Mouse (Mus musculus): ENCODE results near the gene Gnai2. TPM values are rescaled to one million over a fixed set of nuclear protein-coding genes. Genes with fewer than 3 reads are reported as not detected.

Gene Gnai2
- total and polyA plus RNA-seq, 3 experiments: 232 to 657 (median 375) TPM

DNA sequence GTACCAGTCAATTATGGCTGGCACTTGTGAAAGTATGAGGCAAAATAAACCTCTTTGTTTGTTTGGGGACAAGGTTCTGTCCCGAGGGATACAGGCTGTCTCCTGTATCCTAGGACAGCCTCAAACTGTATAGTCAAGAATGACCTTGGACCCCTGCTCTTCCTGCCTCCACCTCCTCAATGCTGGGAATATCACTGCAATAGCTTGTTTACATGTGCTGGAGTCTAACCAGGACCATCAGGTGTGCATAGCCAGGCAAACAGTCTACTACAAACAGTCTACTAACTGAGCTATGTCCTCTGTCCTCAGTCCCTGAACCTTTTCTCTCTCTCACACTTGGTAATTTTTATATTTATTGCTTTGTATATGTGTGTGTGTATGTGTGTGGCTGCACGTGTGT, 18.3 kb upstream of the Gnai2 start:
- no peak for DNase-seq (ENCODE audit: low spot score)
- no peak overlapping the region for H3K4me3 ChIP-seq (ENCODE audit: low read depth, low read length)
- peaks cover 4% of the 10 kb centered on the region for H3K4me1 ChIP-seq (ENCODE audit: insufficient read depth, low read depth, low read length)
- no peak for TF ChIP-seq GATA2 (IDR thresholded peaks at IDR 0.05; ENCODE audit: borderline replicate concordance, low read depth, low read length)
- TF ChIP-seq POLR2AphosphoS5 (IDR thresholded peaks at IDR 0.05; ENCODE audit: insufficient replicate concordance, low read depth, low read length): no peak
- TF ChIP-seq TAL1 (conservative IDR thresholded peaks at IDR 0.05; ENCODE audit: low read depth, low read length): no peak
- TF ChIP-seq CTCF (IDR thresholded peaks at IDR 0.05; ENCODE audit: low read depth, low read length): no peak
- H3K27me3 ChIP-seq (ENCODE audit: insufficient read depth, low read length): peaks cover 71% of the 10 kb centered on the region
- H3K9me3 ChIP-seq (replicated peaks): no peaks in the 10 kb centered on the region
- no peak for ATAC-seq (ENCODE audit: extremely low read depth, insufficient number of reproducible peaks, low FRiP score, poor library complexity, severe bottlenecking)
- H3K36me3 ChIP-seq (replicated peaks): no peaks in the 10 kb centered on the region

DNA sequence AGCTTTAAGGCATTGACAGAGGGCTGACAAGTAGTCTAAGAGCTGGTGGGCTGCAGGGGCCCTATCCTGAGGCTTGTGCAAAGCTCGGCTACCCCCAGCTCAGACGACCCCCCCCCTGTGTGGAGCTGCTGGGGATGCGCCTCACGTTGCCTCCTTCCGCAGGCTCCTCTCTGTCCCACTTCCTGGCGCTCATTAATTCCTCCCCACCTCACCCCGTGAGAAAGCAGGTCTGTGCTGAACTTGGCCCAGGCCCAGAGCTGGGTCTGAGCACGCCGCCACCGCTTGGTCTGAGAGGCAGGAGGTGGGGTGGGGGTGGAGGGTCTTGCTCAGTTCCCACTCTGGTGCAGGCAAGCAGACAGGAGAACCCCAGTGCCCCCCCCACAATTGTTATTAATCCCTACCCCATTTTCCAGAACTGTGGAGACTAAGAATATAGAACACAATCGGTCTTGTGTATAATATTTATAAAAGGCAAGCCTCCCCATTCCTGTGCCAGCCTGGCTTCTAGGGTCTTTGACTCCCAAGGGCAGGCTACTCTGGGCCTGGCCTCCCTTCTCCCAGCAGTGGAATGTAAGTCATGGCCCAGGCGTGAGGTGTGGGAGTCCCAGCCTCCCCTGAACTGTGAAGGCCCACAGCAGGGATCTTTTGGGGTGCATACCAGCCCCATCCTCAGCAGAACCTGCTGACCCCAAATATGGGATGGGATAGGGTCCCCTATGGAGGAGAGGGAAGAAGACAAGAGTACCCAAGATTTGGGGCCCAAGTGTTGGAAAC, 15.7 kb upstream of the Gnai2 start:
- TF ChIP-seq TAL1 (conservative IDR thresholded peaks at IDR 0.05; ENCODE audit: low read depth, low read length): no peak
- no peak for TF ChIP-seq GATA1 (IDR thresholded peaks at IDR 0.05; ENCODE audit: borderline replicate concordance, low read length)
- no peak for TF ChIP-seq CTCF (IDR thresholded peaks at IDR 0.05; ENCODE audit: low read depth, low read length)
- TF ChIP-seq GATA2 (IDR thresholded peaks at IDR 0.05; ENCODE audit: borderline replicate concordance, low read depth, low read length): no peak
- no peak for TF ChIP-seq POLR2AphosphoS5 (IDR thresholded peaks at IDR 0.05; ENCODE audit: insufficient replicate concordance, low read depth, low read length)
- DNase-seq (ENCODE audit: low spot score) (no peak), ATAC-seq (ENCODE audit: extremely low read depth, insufficient number of reproducible peaks, low FRiP score, poor library complexity, severe bottlenecking) (no peak)
- no peaks in the 10 kb centered on the region for H3K36me3 ChIP-seq (replicated peaks)
- H3K9me3 ChIP-seq (replicated peaks): no peaks in the 10 kb centered on the region
- H3K27me3 ChIP-seq (ENCODE audit: insufficient read depth, low read length): peaks cover 48% of the 10 kb centered on the region
- H3K4me3 ChIP-seq (ENCODE audit: low read depth, low read length): no peak overlapping the region
- peaks cover 4% of the 10 kb centered on the region for H3K4me1 ChIP-seq (ENCODE audit: insufficient read depth, low read depth, low read length)

DNA sequence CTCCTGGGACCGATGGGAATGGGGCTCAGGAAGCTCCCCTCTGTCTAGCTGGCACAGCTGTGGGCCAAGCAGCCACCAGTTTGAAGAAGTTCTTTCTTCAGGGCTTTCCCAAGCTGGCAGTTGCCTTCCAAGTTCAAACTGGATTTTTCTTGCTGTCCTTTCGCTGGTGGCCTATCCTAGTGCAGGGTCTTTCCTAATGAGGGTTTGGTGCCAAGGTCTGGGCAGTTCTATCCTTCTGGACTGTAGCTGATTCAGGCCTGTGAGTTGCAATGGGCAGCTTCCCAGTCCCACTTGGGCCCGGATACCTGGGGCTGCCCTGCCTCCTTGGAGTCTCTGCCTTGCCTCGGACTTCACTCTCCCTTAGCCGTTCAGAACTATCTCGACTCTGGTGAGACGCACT, 15.1 kb upstream of the Gnai2 start:
- Histone ChIP-seq H3K4me3 (ENCODE audit: low read depth, low read length) (no peak overlapping the region), H3K27me3 (ENCODE audit: insufficient read depth, low read length) (peaks cover 43% of the 10 kb centered on the region), H3K36me3 (replicated peaks) (no peaks in the 10 kb centered on the region), H3K9me3 (replicated peaks) (no peaks in the 10 kb centered on the region), H3K4me1 (ENCODE audit: insufficient read depth, low read depth, low read length) (peaks cover 7% of the 10 kb centered on the region)
- DNase-seq (ENCODE audit: low spot score): no peak
- no peak for TF ChIP-seq POLR2AphosphoS5 (IDR thresholded peaks at IDR 0.05; ENCODE audit: insufficient replicate concordance, low read depth, low read length)
- TF ChIP-seq GATA1 (IDR thresholded peaks at IDR 0.05; ENCODE audit: borderline replicate concordance, low read length): no peak
- no peak for TF ChIP-seq TAL1 (conservative IDR thresholded peaks at IDR 0.05; ENCODE audit: low read depth, low read length)
- TF ChIP-seq CTCF (IDR thresholded peaks at IDR 0.05; ENCODE audit: low read depth, low read length): no peak
- no peak for TF ChIP-seq GATA2 (IDR thresholded peaks at IDR 0.05; ENCODE audit: borderline replicate concordance, low read depth, low read length)
- no peak for ATAC-seq (ENCODE audit: extremely low read depth, insufficient number of reproducible peaks, low FRiP score, poor library complexity, severe bottlenecking)

DNA sequence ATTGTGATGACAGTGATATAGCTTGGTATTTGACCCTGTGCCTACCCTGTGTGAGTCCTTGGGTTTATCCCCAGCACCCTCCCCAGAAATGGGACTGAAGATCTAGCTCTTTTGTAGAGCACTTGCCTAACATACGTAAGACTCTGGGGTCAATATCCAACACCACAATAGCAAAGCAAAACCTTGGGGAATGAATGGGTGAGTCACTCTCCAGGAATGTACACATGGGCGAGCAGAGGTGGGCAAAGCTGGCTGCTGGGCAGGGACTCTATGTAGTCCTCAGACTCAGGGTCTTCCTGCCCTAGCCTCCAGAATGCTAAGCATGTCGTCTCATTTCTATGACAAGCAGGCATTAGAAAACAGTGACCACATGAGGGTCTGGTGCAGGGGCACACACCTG, 13.6 kb upstream of the Gnai2 start:
- no peaks in the 10 kb centered on the region for H3K9me3 ChIP-seq (replicated peaks)
- peaks cover 41% of the 10 kb centered on the region for H3K27me3 ChIP-seq (ENCODE audit: insufficient read depth, low read length)
- H3K4me3 ChIP-seq (ENCODE audit: low read depth, low read length): no peak overlapping the region
- ATAC-seq (ENCODE audit: extremely low read depth, insufficient number of reproducible peaks, low FRiP score, poor library complexity, severe bottlenecking) (no peak), DNase-seq (ENCODE audit: low spot score) (no peak)
- no peaks in the 10 kb centered on the region for H3K36me3 ChIP-seq (replicated peaks)
- no peak for TF ChIP-seq POLR2AphosphoS5 (IDR thresholded peaks at IDR 0.05; ENCODE audit: insufficient replicate concordance, low read depth, low read length)
- TF ChIP-seq GATA2 (IDR thresholded peaks at IDR 0.05; ENCODE audit: borderline replicate concordance, low read depth, low read length): no peak
- no peak for TF ChIP-seq TAL1 (conservative IDR thresholded peaks at IDR 0.05; ENCODE audit: low read depth, low read length)
- TF ChIP-seq CTCF (IDR thresholded peaks at IDR 0.05; ENCODE audit: low read depth, low read length): no peak
- TF ChIP-seq GATA1 (IDR thresholded peaks at IDR 0.05; ENCODE audit: borderline replicate concordance, low read length): no peak
- peaks cover 20% of the 10 kb centered on the region for H3K4me1 ChIP-seq (ENCODE audit: insufficient read depth, low read depth, low read length)

DNA sequence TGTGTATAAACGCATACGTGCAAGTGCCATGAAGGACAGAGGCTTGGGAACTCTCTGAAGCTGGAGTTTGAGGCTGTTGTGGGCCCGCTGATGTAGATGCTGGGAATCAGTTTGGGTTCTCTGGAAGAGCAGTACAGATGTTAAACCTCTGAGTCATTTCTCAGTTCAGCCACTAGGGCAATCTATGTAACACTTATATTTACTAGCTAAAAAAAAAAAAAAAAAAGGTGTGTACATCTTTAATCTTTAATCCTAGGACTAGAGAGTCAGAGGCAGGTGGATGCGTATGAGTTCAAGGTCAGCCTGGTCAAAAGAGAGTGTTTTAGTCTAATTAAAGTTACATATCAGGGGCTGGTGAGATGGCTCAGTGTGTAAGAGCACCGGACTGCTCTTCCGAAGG, 11.8 kb upstream of the Gnai2 start:
- ATAC-seq (ENCODE audit: extremely low read depth, insufficient number of reproducible peaks, low FRiP score, poor library complexity, severe bottlenecking) (no peak), DNase-seq (ENCODE audit: low spot score) (no peak)
- H3K9me3 ChIP-seq (replicated peaks): no peaks in the 10 kb centered on the region
- H3K4me1 ChIP-seq (ENCODE audit: insufficient read depth, low read depth, low read length): peaks cover 25% of the 10 kb centered on the region
- TF ChIP-seq GATA2 (IDR thresholded peaks at IDR 0.05; ENCODE audit: borderline replicate concordance, low read depth, low read length) (no peak), POLR2AphosphoS5 (IDR thresholded peaks at IDR 0.05; ENCODE audit: insufficient replicate concordance, low read depth, low read length) (no peak), GATA1 (IDR thresholded peaks at IDR 0.05; ENCODE audit: borderline replicate concordance, low read length) (no peak), CTCF (IDR thresholded peaks at IDR 0.05; ENCODE audit: low read depth, low read length) (no peak), TAL1 (conservative IDR thresholded peaks at IDR 0.05; ENCODE audit: low read depth, low read length) (no peak)
- no peaks in the 10 kb centered on the region for H3K36me3 ChIP-seq (replicated peaks)
- no peak overlapping the region for H3K4me3 ChIP-seq (ENCODE audit: low read depth, low read length)
- peaks cover 33% of the 10 kb centered on the region for H3K27me3 ChIP-seq (ENCODE audit: insufficient read depth, low read length)

DNA sequence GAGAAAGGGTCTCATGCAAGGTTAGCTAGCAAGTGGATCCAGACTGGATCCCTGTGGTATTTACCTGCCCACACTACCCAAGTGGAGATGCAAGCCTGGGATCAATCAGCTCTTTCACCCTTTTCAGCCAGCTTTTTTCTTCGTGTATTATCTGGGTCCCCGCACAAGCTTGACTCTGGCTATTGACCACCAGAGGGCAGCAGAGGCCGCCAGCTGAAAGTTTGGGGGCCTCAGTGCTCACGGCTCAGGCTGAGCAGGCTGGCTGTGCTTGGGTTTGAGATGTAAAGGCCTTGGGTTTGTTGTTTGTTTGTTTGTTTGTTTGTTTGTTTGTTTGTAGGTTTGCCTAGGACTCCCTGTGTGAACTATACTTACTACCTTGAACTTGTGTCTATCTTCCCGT, 10.4 kb upstream of the Gnai2 start:
- TF ChIP-seq TAL1 (conservative IDR thresholded peaks at IDR 0.05; ENCODE audit: low read depth, low read length): no peak
- peak; percentile 76 for TF ChIP-seq CTCF (IDR thresholded peaks at IDR 0.05; ENCODE audit: low read depth, low read length)
- DNase-seq (ENCODE audit: low spot score): peak; percentile 65
- Histone ChIP-seq H3K4me3 (ENCODE audit: low read depth, low read length) (no peak overlapping the region), H3K9me3 (replicated peaks) (no peaks in the 10 kb centered on the region), H3K4me1 (ENCODE audit: insufficient read depth, low read depth, low read length) (peaks cover 32% of the 10 kb centered on the region), H3K27me3 (ENCODE audit: insufficient read depth, low read length) (peaks cover 20% of the 10 kb centered on the region), H3K36me3 (replicated peaks) (no peaks in the 10 kb centered on the region)
- no peak; the same call in 1 of the 2 replicates for ATAC-seq (ENCODE audit: extremely low read depth, insufficient number of reproducible peaks, low FRiP score, poor library complexity, severe bottlenecking)
